Mouse (Mus musculus) frontal cortex, postnatal 10 days (tissue): ENCODE measurements at regions not wholly inside any gene's neighbourhood (a gene's known extent, or its start where the extent isn't known, plus 50 kb on each side); places are given as distances from the start of the nearest gene placed in this dataset.

Experiments used
- DNase-seq, 2 experiments: peaks; one replicate each; pipeline ENCODE4 v3.0.0; 2022; ENCODE audit warnings: low spot score in 2 of 2, mixed read lengths in 1 of 2

DNA sequence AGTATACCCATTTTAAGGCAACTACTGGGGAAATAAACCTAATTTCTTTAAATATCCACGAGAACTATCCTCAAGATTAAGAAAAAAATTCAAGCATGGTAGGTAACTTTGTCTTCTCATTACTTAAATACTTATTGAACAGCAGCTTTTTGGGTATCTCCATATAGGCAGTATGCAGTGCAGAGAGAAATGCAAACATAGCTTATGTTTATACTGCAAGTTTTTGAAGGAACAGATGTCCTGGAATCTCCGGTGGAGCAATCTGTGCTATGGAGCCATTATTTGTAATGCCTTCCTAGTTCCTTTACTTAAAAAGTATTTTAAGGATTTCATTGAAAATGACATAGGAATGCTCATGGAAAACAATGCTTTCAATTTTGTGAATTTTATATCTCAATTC lies 91.7 kb upstream of the Adgrb3 start:
- no peak for DNase-seq

DNA sequence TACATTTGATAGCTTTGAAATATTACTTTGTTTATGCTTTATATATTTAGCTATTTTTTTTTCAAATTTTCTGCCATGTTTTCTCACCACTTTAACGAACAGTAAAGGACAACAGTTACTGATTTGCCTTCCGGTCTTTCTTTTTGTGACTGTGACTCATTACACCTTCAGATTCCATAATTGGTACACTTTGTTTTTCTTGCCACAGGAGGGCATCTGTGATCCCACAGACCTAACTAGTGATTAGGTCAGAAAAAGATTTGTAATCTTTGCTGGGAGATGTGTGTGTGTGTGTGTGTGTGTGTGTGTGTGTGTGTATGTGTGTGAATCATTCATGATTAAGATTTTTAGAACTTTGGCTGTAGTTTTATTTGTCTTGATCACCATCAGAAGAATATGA lies 64.7 kb upstream of the Adgrb3 start:
- no peak for DNase-seq

DNA sequence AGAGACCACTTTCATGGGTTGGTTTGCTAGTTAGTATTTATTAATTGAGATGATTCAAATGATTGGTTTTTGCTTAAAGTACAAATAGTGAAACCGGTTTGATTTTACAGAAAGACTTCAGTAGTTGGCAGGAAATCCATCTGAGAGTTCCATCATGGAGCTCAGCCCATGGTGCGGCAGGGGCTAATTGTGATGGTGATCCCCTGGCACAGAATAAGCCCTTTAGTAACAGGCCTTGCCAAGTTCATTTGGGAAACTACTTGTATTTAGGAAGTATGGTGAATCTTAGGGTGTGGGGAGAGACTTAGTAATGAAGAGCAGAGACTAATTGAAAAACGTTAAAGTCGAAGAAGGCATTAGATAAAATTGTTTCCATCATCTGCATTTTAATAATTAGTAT lies 63.5 kb upstream of the Adgrb3 start:
- peak; percentile 5 for DNase-seq

DNA sequence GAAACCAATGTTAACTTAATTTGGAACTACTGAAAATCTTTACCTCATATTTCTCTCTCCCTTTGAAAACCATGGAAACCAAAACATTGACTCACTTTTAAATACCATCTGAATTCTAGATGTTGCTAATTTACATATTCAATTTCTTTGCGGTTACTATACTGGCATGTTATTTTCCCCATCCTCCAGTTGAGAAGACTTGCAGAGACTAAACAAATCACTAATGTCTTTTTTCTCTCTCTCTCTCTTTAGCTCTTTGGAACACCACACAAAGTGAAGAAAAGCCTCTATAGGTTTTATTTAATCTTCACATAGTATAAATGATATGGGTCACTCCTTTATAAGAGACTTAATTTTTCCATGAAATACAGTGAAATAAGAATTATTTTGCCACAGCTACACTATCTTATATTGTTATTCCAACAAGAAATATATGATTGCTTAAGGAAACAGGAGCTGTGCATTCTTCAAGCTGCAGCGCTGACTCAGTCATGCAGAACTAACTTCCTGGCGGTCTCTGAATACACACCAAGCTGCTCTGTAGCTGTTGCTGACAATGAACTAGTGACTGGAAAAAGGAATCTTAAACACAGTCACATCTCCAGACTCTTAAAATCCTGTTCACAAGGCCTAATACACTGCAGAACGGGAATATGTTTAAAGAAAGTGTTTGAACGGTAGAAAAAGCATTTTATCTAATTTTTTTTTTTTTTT lies 62.7 kb upstream of the Adgrb3 start:
- DNase-seq: peak; percentile 6 to 14

DNA sequence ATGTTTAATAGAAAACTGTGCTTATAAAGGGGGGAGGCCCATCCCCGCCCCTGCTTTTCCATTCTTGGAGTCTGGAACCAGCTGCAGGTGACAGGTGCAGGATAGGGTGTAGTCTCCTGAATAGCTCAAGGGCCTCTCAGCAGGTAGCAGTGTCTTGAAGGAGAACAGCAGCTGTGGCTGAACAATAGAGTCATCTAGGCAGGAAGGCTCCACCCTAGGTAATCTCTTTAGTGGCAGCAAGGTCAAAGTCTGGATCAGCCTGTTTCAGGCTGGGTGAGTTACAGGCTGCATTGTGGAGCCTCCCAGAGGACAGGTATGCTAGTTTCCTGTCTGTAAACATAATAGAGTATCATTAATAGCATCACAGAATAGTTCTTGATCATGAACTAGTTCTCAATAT lies 58.5 kb upstream of the Adgrb3 start:
- DNase-seq: no peak

DNA sequence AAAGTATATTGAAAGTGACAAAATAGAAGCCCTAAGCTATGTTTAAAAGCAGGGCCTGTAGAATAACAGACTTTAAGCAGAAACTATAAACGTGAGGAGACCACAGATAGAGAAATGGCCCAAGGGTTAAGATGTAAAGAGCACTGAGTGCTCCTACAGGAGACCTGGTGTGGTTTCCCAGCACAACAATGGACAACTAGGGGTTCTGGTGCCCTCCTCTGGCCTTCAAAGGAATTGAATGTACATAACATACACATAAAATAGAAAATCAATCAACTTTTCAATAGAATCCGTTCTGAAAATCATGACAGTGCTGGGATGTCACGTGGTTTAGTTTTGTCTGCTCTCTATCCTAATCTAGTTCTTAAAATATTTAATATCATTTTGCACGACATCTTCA lies 55.5 kb upstream of the Adgrb3 start:
- DNase-seq: no peak
